Mouse (Mus musculus): ENCODE data around the gene Olfr134.
"Not testable (repeated sequence)": the region's sequence is repeated elsewhere in the genome, so short reads cannot be mapped to it uniquely, and the experiment has no call there.

Olfr134 gene

DNA sequence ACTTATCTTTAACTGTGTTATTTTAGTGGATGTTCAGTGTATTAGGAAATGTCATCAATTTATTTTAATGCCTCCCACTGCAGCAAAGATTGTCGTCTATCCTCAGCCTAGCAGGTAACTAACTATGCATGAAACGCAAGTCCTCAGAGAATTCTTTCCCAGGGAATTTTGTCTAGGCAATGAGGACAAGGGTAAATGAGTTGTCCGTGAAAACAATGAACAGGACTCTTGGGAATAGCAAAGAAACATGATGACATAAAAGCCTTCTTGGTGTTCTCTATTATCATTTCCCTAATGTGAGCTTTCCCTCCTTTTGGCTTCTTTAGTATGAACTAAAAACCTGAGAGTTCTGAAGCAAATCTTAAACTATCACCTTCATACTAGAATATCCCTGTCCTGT is at the start of gene Olfr134:
Gene Olfr134 (plus strand): TSS at position 301 of the 400 bp plus-strand sequence.
- no peak for DNase-seq (ENCODE audit: low spot score in 2 of 2)

DNA sequence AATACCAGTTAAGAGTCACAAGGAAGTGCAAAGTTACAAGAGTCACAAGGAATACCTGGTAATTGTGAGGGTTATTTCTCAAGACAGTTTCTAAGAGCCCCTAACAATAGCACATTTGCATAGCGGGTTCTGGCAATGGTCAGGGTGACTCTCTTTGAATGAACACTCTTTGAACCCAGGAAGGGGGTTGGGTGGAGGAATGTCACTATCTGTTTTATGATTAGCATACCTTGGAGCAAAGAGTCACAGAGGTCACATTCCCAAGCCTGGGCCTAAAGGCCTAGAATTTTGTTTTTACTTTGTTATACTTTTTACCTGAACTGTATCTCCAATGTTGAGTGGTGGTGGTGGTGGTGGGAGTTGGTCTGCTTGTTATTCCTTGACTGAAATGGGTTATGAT is 47.0 kb upstream of the Olfr134 start:
- not testable (repeated sequence) for DNase-seq (ENCODE audit: low spot score in 2 of 2)

DNA sequence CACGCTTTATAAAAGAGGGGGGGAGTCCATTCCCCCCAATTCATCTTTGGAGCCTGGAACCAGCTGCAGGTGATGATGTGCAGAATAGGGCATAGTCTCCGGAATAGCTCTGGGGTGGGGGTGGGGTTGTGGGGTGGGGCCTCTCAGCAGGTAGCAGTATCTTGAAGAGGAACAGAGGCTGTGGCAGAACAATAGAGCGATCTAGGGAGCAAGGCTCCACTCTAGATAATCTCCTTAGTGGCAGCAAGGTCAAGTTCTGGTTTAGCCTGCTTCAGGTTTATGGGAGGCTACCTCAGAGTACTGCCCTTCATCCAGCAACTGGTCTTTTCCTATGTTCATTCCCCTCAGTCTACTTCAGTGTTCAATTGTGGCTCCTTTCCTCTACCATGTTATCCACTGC is 45.8 kb upstream of the Olfr134 start:
- DNase-seq (ENCODE audit: low spot score in 2 of 2): not testable (repeated sequence)

GRCm38 (mm10) chr17:38134426-38134825 is 36.8 kb upstream of the Olfr134 start, which contains the start of gene Olfr132:
Gene Olfr132 (minus strand): TSS chr17:38134526.
- no peak for DNase-seq (ENCODE audit: low spot score in 2 of 2)

GRCm38 (mm10) chr17:38144981-38145380 is 26.2 kb upstream of the Olfr134 start, which contains the start of gene Olfr133:
Gene Olfr133 (plus strand): TSS chr17:38145281.
- no peak for DNase-seq (ENCODE audit: low spot score in 2 of 2)

DNA sequence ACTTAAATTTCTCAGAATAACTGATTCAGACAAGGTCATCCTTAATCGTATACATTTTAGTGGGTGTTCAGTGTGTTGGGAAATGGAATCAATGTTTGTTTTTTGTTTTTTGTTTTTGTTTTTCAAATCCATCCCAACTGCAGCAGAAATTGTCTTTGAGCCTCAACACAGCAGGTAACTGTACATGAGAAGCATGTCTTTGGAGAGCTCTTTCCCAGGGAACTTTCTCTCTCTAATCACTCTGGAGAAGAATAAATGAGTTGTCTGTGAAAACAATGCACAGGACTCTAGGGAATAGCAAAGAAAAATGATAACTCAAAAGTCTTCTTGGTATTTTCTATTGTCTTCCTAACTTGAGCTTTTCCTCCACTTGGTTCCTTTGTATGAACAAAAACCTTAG is 32.8 kb downstream of the Olfr134 start, which contains the start of gene Olfr135:
Gene Olfr135 (plus strand): TSS at position 301 of the 400 bp plus-strand sequence.
- DNase-seq (ENCODE audit: low spot score in 2 of 2): no peak

Measured in right cerebral cortex, postnatal 10 days (tissue).